Mouse (Mus musculus) embryonic facial prominence, embryonic 15.5 days (tissue): ENCODE results near the gene Runx2. TPM values are rescaled to one million over a fixed set of nuclear protein-coding genes. Genes with fewer than 3 reads are reported as not detected.

Experiments used
- ATAC-seq: fragments of 200-750 bp; cut with Nextera tagmentation; 2 replicates; pipeline ENCODE4 v1.8.0; 2017; ENCODE audit warnings: low read depth, moderate TSS enrichment; ENCODE audit not compliant: insufficient number of reproducible peaks, low FRiP score, low TSS enrichment
- H3K27ac ChIP-seq: fragments of 300-500 bp; sonication (generic); replicated peaks from 2 replicates; pipeline ENCODE4 v1.5.1; 2015; ENCODE audit warnings: mild to moderate bottlenecking, inconsistent platforms
- H3K27me3 ChIP-seq: fragments of 300-500 bp; sonication (generic); 2 replicates; pipeline ENCODE4 v1.6.1; 2015; ENCODE audit warnings: inconsistent platforms
- H3K36me3 ChIP-seq: fragments of 300-500 bp; sonication (generic); 2 replicates; pipeline ENCODE4 v1.6.1; 2015; ENCODE audit warnings: mild to moderate bottlenecking, inconsistent platforms
- H3K4me1 ChIP-seq: fragments of 300-500 bp; sonication (generic); 2 replicates; pipeline ENCODE4 v1.6.1; 2015; ENCODE audit warnings: inconsistent platforms
- H3K4me2 ChIP-seq: fragments of 300-500 bp; sonication (generic); replicated peaks from 2 replicates; pipeline ENCODE4 v1.6.1; 2015; ENCODE audit warnings: mild to moderate bottlenecking, inconsistent platforms
- H3K4me3 ChIP-seq: fragments of 300-500 bp; sonication (generic); replicated peaks from 2 replicates; pipeline ENCODE4 v1.5.1; 2015; ENCODE audit warnings: mild to moderate bottlenecking, inconsistent platforms
- H3K9ac ChIP-seq: fragments of 300-500 bp; sonication (generic); 2 replicates; pipeline ENCODE4 v1.6.1; 2015; ENCODE audit warnings: inconsistent platforms
- H3K9me3 ChIP-seq: fragments of 300-500 bp; sonication (generic); replicated peaks from 2 replicates; pipeline ENCODE4 v1.6.1; 2016; ENCODE audit warnings: inconsistent platforms
- WGBS: fragments of 180-500 bp; shearing (Covaris S2); methylation state at CpG from one replicate; pipeline ENCODE4 v1.1.7; 2015; 5-methylcytosine and 5-hydroxymethylcytosine counted together
- polyA plus RNA-seq: library from polyadenylated mRNA; unstranded; fragments of >200 nt; fragmentation: Nextera tagmentation; extraction: Ambion mirVana; gene quantifications from 2 replicates; pipeline ENCODE4 v1.2.1, GENCODE M21; 2015

Runx2 gene
- polyA plus RNA-seq, 1 experiment from 2014 or later: 28.5 TPM

GRCm38 (mm10) chr17:44685514-44685913 is 129.1 kb downstream of the Runx2 start:
- Histone ChIP-seq H3K4me1 (peaks cover 23% of the 10 kb centered on the region), H3K4me2 (no peak overlapping the region), H3K9me3 (no peaks in the 10 kb centered on the region), H3K4me3 (no peak overlapping the region), H3K27ac (peak overlapping the region; percentile 22; the same call in 1 of the 2 replicates), H3K27me3 (no peaks in the 10 kb centered on the region), H3K36me3 (no peaks in the 10 kb centered on the region), H3K9ac (no peak overlapping the region)
- ATAC-seq: no peak
- 47% methylated on average over 7 of the region's 7 CpGs for WGBS

- peak; percentile 47; the same call in 1 of the 2 replicates for ATAC-seq
- Histone ChIP-seq H3K9me3 (no peaks in the 10 kb centered on the region), H3K27me3 (no peaks in the 10 kb centered on the region), H3K4me1 (peaks cover 23% of the 10 kb centered on the region), H3K27ac (peak overlapping the region; percentile 48), H3K4me3 (no peak overlapping the region), H3K9ac (no peak overlapping the region), H3K4me2 (peak overlapping the region; percentile 24), H3K36me3 (no peaks in the 10 kb centered on the region)
- WGBS: 34% methylated on average over 9 of the region's 9 CpGs
Observed at GRCm38 (mm10) chr17:44683026-44683425, 131.6 kb downstream of the Runx2 start.

- no peaks in the 10 kb centered on the region for H3K36me3 ChIP-seq
- no peak overlapping the region for H3K27ac ChIP-seq
- ATAC-seq: no peak
- no peak overlapping the region for H3K4me2 ChIP-seq
- H3K4me1 ChIP-seq: peaks cover 6% of the 10 kb centered on the region; the same call in 1 of the 2 replicates
- no peak overlapping the region for H3K9ac ChIP-seq
- 53% methylated on average over 7 of the region's 7 CpGs for WGBS
- H3K9me3 ChIP-seq: no peaks in the 10 kb centered on the region
- no peaks in the 10 kb centered on the region for H3K27me3 ChIP-seq
- no peak overlapping the region for H3K4me3 ChIP-seq
Observed at GRCm38 (mm10) chr17:44677782-44678181, 136.8 kb downstream of the Runx2 start.

- Histone ChIP-seq H3K4me3 (no peak overlapping the region), H3K9ac (no peak overlapping the region), H3K4me1 (0 out of 2 replicates have a peak, but pooled peaks cover 11% of the 10 kb centered on the region), H3K4me2 (no peak overlapping the region), H3K27me3 (no peaks in the 10 kb centered on the region), H3K36me3 (no peaks in the 10 kb centered on the region), H3K27ac (no peak overlapping the region), H3K9me3 (no peaks in the 10 kb centered on the region)
- no peak for ATAC-seq
- 75% methylated on average over 7 of the region's 7 CpGs for WGBS
Observed at GRCm38 (mm10) chr17:44672806-44673205, 141.8 kb downstream of the Runx2 start.

GRCm38 (mm10) chr17:44671946-44672692 is 142.5 kb downstream of the Runx2 start:
- H3K27me3 ChIP-seq: no peaks in the 10 kb centered on the region
- no peak for ATAC-seq
- H3K9me3 ChIP-seq: no peaks in the 10 kb centered on the region
- no peak overlapping the region for H3K4me3 ChIP-seq
- H3K27ac ChIP-seq: no peak overlapping the region
- no peak overlapping the region for H3K9ac ChIP-seq
- WGBS: 74% methylated on average over 16 of the region's 16 CpGs
- no peak overlapping the region for H3K4me2 ChIP-seq
- 0 out of 2 replicates have a peak, but pooled peaks cover 11% of the 10 kb centered on the region for H3K4me1 ChIP-seq
- no peaks in the 10 kb centered on the region for H3K36me3 ChIP-seq

- ATAC-seq: no peak
- Histone ChIP-seq H3K4me3 (no peak overlapping the region), H3K4me1 (0 out of 2 replicates have a peak, but pooled peaks cover 11% of the 10 kb centered on the region), H3K9ac (no peak overlapping the region), H3K27ac (peak overlapping the region; percentile 40; the same call in 1 of the 2 replicates), H3K9me3 (no peaks in the 10 kb centered on the region), H3K4me2 (no peak overlapping the region; the same call in 1 of the 2 replicates), H3K27me3 (no peaks in the 10 kb centered on the region), H3K36me3 (no peaks in the 10 kb centered on the region)
- 36% methylated on average over 11 of the region's 11 CpGs for WGBS
Observed at GRCm38 (mm10) chr17:44669985-44670384, 144.6 kb downstream of the Runx2 start.

GRCm38 (mm10) chr17:44667346-44667745 is 147.3 kb downstream of the Runx2 start:
- Histone ChIP-seq H3K36me3 (no peaks in the 10 kb centered on the region), H3K4me2 (no peak overlapping the region), H3K27ac (no peak overlapping the region), H3K9me3 (no peaks in the 10 kb centered on the region), H3K4me3 (no peak overlapping the region), H3K27me3 (no peaks in the 10 kb centered on the region), H3K4me1 (0 out of 2 replicates have a peak, but pooled peaks cover 11% of the 10 kb centered on the region), H3K9ac (no peak overlapping the region)
- ATAC-seq: no peak
- 64% methylated on average over 5 of the region's 5 CpGs for whole genome bisulfite sequencing

GRCm38 (mm10) chr17:44663872-44664271 is 150.7 kb downstream of the Runx2 start:
- H3K9me3 ChIP-seq: no peaks in the 10 kb centered on the region
- no peaks in the 10 kb centered on the region for H3K36me3 ChIP-seq
- no peak overlapping the region for H3K9ac ChIP-seq
- 76% methylated on average over 7 of the region's 7 CpGs for WGBS
- no peak for ATAC-seq
- H3K4me2 ChIP-seq: no peak overlapping the region
- H3K4me1 ChIP-seq: peaks cover 1% of the 10 kb centered on the region; the same call in 1 of the 2 replicates
- H3K4me3 ChIP-seq: no peak overlapping the region
- H3K27ac ChIP-seq: no peak overlapping the region
- H3K27me3 ChIP-seq: no peaks in the 10 kb centered on the region

- WGBS: 66% methylated on average over 1 of the region's 1 CpGs
- H3K9ac ChIP-seq: no peak overlapping the region
- H3K9me3 ChIP-seq: no peaks in the 10 kb centered on the region
Observed at GRCm38 (mm10) chr17:44663208-44663607, 151.4 kb downstream of the Runx2 start.

GRCm38 (mm10) chr17:44662080-44662706 is 152.4 kb downstream of the Runx2 start:
- H3K9me3 ChIP-seq: no peaks in the 10 kb centered on the region
- H3K4me2 ChIP-seq: no peak overlapping the region
- H3K4me3 ChIP-seq: no peak overlapping the region
- ATAC-seq: no peak
- 85% methylated on average over 6 of the region's 6 CpGs for WGBS
- H3K27ac ChIP-seq: no peak overlapping the region
- H3K9ac ChIP-seq: no peak overlapping the region
- no peaks in the 10 kb centered on the region; the same call in 1 of the 2 replicates for H3K4me1 ChIP-seq
- H3K36me3 ChIP-seq: no peaks in the 10 kb centered on the region
- H3K27me3 ChIP-seq: no peaks in the 10 kb centered on the region

More at GRCm38 (mm10) chr17:44663208-44663607, 151.4 kb downstream of the Runx2 start:
- ATAC-seq: no peak
- no peak overlapping the region for H3K27ac ChIP-seq
- no peaks in the 10 kb centered on the region for H3K27me3 ChIP-seq
- H3K4me3 ChIP-seq: no peak overlapping the region
- H3K36me3 ChIP-seq: no peaks in the 10 kb centered on the region
- no peaks in the 10 kb centered on the region; the same call in 1 of the 2 replicates for H3K4me1 ChIP-seq
- H3K4me2 ChIP-seq: no peak overlapping the region

GRCm38 (mm10) chr17:44660121-44660806 is 154.3 kb downstream of the Runx2 start:
- Histone ChIP-seq H3K9ac (no peak overlapping the region), H3K36me3 (no peaks in the 10 kb centered on the region), H3K9me3 (no peaks in the 10 kb centered on the region), H3K4me3 (no peak overlapping the region), H3K27me3 (no peaks in the 10 kb centered on the region), H3K4me2 (no peak overlapping the region), H3K4me1 (no peaks in the 10 kb centered on the region; the same call in 1 of the 2 replicates), H3K27ac (no peak overlapping the region)
- no peak for ATAC-seq
- 79% methylated on average over 7 of the region's 7 CpGs for WGBS
